Mouse (Mus musculus) CH12.LX (cell line): ENCODE results near the gene Pdgfra. TPM values are rescaled to one million over a fixed set of nuclear protein-coding genes. Genes with fewer than 3 reads are reported as not detected.
A peak's percentile ranks its signal among the peaks of the same experiment; 100 is the strongest.

Experiments
- DNase-seq: peaks from one replicate; pipeline ENCODE4 v3.0.0-alpha.2; 2013; ENCODE audit errors: extremely low read depth
- H3K27ac ChIP-seq: 2 replicates; pipeline ENCODE4 v1.5.1; 2012; ENCODE audit warnings: low read depth, mild to moderate bottlenecking, control low read depth, moderate library complexity; ENCODE audit not compliant: insufficient read depth
- H3K27me3 ChIP-seq: replicated peaks from 2 replicates; pipeline ENCODE3; 2012; ENCODE audit warnings: inconsistent platforms
- H3K36me3 ChIP-seq, 2 experiments: replicated peaks in 1 of 2; 2 replicates each; pipeline versions ENCODE3 to v1.6.1; 2012; ENCODE audit warnings: inconsistent platforms in 1 of 2, low read length in 1 of 2, mild to moderate bottlenecking in 1 of 2, mixed read lengths in 1 of 2, moderate library complexity in 1 of 2; ENCODE audit not compliant: control insufficient read depth in 1 of 2, insufficient read depth in 1 of 2
- H3K4me1 ChIP-seq, 2 experiments: 2 replicates each; pipeline ENCODE4 v1.6.1; 2012; ENCODE audit warnings: inconsistent platforms in 1 of 2, moderate library complexity in 1 of 2; ENCODE audit not compliant: insufficient read depth in 2 of 2, control insufficient read depth in 1 of 2
- H3K4me2 ChIP-seq: 2 replicates; pipeline ENCODE4 v1.6.1; 2012; ENCODE audit warnings: low read depth, mild to moderate bottlenecking, control low read depth; ENCODE audit not compliant: poor library complexity, insufficient read depth, severe bottlenecking
- H3K4me3 ChIP-seq, 3 experiments: fragments of 150-350 bp in 1 of 3; sonication (generic) in 1 of 3; replicated peaks in 1 of 3; 2 replicates each; pipeline versions ENCODE3 to v1.5.1; 2011 to 2012; ENCODE audit warnings: low read depth in 2 of 3, low read length in 2 of 3, mild to moderate bottlenecking in 2 of 3, moderate library complexity in 2 of 3, control low read depth in 1 of 3, improper control_type of control experiment in 1 of 3, inconsistent platforms in 1 of 3, mixed read lengths in 1 of 3; ENCODE audit not compliant: poor library complexity in 1 of 3
- H3K79me2 ChIP-seq: replicated peaks from 2 replicates; pipeline ENCODE4 v1.6.1; 2012; ENCODE audit warnings: mild to moderate bottlenecking, moderate library complexity; ENCODE audit not compliant: control insufficient read depth, poor library complexity, insufficient read depth, severe bottlenecking; ENCODE audit errors: extremely low read depth
- H3K9ac ChIP-seq: 2 replicates; pipeline ENCODE4 v1.6.1; 2012; ENCODE audit warnings: low read depth, mild to moderate bottlenecking, control low read depth, moderate library complexity; ENCODE audit not compliant: insufficient read depth
- H3K9me3 ChIP-seq: replicated peaks from 2 replicates; pipeline ENCODE3; 2012; ENCODE audit warnings: low read length, inconsistent platforms, mixed read lengths
- CTCF ChIP-seq, 2 experiments: IDR thresholded peaks in 1 of 2; conservative IDR thresholded peaks in 1 of 2; 2 replicates each; pipeline ENCODE4 v1.5.1; 2011 to 2012; ENCODE audit warnings: low read depth in 2 of 2, low read length in 2 of 2, improper control_type of control experiment in 1 of 2, inconsistent platforms in 1 of 2, mild to moderate bottlenecking in 1 of 2, moderate library complexity in 1 of 2
- E2F4 ChIP-seq: IDR thresholded peaks from 2 replicates; pipeline ENCODE4 v1.6.1; 2011; ENCODE audit warnings: low read depth, low read length, improper control_type of control experiment; ENCODE audit not compliant: insufficient replicate concordance
- JUND ChIP-seq: conservative IDR thresholded peaks from 2 replicates; pipeline ENCODE4 v1.6.1; 2011; ENCODE audit warnings: low read depth, low read length, improper control_type of control experiment
- KAT2A ChIP-seq: IDR thresholded peaks from 2 replicates; pipeline ENCODE4 v1.6.1; 2012; ENCODE audit warnings: low read length, improper control_type of control experiment, inconsistent platforms; ENCODE audit not compliant: insufficient replicate concordance
- POLR2A ChIP-seq: IDR thresholded peaks from 2 replicates; pipeline ENCODE4 v1.6.1; 2011; ENCODE audit warnings: low read depth, mild to moderate bottlenecking, improper control_type of control experiment, low read length
- SIN3A ChIP-seq: IDR thresholded peaks from 2 replicates; pipeline ENCODE4 v1.6.1; 2012; ENCODE audit warnings: low read length, improper control_type of control experiment, inconsistent platforms
- TCF12 ChIP-seq: IDR thresholded peaks from 2 replicates; pipeline ENCODE4 v1.6.1; 2014; ENCODE audit warnings: low read depth, mild to moderate bottlenecking, inconsistent platforms, low read length, improper control_type of control experiment
- dilution Hi-C: fragments of 300-500 bp; cut with MboI; formaldehyde crosslinking; loops from 2 replicates; pipeline ENCODE4 v1.14.3; 2020; ENCODE audit warnings: low sequenced_read_pairs; ENCODE audit not compliant: extremely low pct_unique_long_range_greater_than_20kb, extremely low pct_ligation_motif_present
- in situ Hi-C: fragments of 300-500 bp; cut with MboI; formaldehyde crosslinking; loops from 3 replicates; pipeline ENCODE4 v1.14.3; 2019; ENCODE audit warnings: low sequenced_read_pairs, low pct_ligation_motif_present, low pct_unique_long_range_greater_than_20kb, mixed read lengths
- polyA plus RNA-seq: library from polyadenylated mRNA; unstranded; fragments of >175 nt; gene quantifications from 2 replicates; pipeline ENCODE4 v1.2.1, GENCODE M21; 2012; ENCODE audit warnings: low read depth; ENCODE audit not compliant: insufficient read length
- total RNA-seq, 2 experiments: library from RNA; depleted of rRNA; stranded (reverse); fragments of 300-350 nt in 1 of 2; fragments of >200 nt in 1 of 2; gene quantifications; 2 replicates each; pipeline ENCODE4 v1.2.3; 2012 to 2014

The Pdgfra gene
- total and polyA plus RNA-seq, 3 experiments: 0.13 to 0.25 (median 0.13) TPM

DNA sequence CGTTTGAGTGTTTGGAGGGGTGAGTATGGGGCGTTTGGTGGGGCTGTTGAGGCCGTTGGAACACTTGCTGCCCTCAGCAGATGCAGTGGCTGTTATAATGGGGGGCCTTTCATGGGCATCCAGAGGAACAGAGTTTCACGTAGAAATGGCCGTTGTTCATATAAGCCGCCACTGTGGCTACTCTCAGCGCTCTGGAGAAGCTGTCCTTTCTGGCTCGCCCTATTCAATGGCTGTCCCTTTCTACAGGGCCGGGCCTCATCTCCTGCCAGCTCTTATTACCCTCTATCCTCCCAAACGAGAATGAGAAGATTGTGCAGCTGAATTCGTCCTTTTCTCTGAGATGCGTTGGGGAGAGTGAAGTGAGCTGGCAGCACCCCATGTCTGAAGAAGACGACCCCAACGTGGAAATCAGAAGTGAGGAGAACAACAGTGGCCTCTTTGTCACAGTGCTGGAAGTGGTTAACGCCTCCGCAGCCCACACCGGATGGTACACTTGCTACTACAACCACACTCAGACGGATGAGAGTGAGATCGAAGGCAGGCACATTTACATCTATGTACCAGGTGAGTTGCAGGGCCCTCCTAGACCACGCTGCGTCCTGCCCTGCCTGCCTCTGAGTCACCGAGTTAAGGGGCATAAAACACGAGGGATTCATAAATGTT is 11.3 kb downstream of the Pdgfra start:
- in situ Hi-C loops: loop anchor here (25.0 kb wide), 2 partner anchors 526 to 726 kb away; no protein-coding TSS in a partner anchor
- no peaks in the 10 kb centered on the region for H3K36me3 ChIP-seq
- H3K4me2 ChIP-seq: no peak overlapping the region
- DNase-seq: no peak
- no peaks in the 10 kb centered on the region for H3K9me3 ChIP-seq
- no peak for TF ChIP-seq JUND
- H3K9ac ChIP-seq: no peak overlapping the region
- no peaks in the 10 kb centered on the region for H3K79me2 ChIP-seq
- H3K27me3 ChIP-seq: no peaks in the 10 kb centered on the region
- dilution Hi-C loops: no loop called here
- H3K27ac ChIP-seq: no peak overlapping the region
- peaks cover 0 to 5% of the 10 kb centered on the region in 2 experiments; a peak in 1 of 4 replicates for H3K4me1 ChIP-seq
- no peak overlapping the region for H3K4me3 ChIP-seq

- peak; percentile 29 for DNase-seq
- in situ Hi-C loops: loop anchor here (25.0 kb wide), 2 partner anchors 527 to 727 kb away; no protein-coding TSS in a partner anchor
- TF ChIP-seq CTCF (conservative IDR thresholded peaks at IDR 0.05 in 1 of 2, IDR thresholded peaks at IDR 0.05 in 1 of 2; ENCODE audit: low read depth in 2 of 2, low read length in 2 of 2) (peak; percentile 14 to 26; a peak in 3 of 4 replicates), E2F4 (no peak)
- TF ChIP-seq, all 38 proteins: peak for 1
- dilution Hi-C loops: no loop called here
- Histone ChIP-seq H3K36me3 (no peaks in the 10 kb centered on the region), H3K9me3 (no peaks in the 10 kb centered on the region), H3K27ac (no peak overlapping the region), H3K4me3 (no peak overlapping the region), H3K4me2 (no peak overlapping the region), H3K4me1 (no peaks in the 10 kb centered on the region), H3K9ac (no peak overlapping the region), H3K79me2 (no peaks in the 10 kb centered on the region), H3K27me3 (no peaks in the 10 kb centered on the region)
Observed at GRCm38 (mm10) chr5:75164688-75165087, 12.6 kb downstream of the Pdgfra start.

DNA sequence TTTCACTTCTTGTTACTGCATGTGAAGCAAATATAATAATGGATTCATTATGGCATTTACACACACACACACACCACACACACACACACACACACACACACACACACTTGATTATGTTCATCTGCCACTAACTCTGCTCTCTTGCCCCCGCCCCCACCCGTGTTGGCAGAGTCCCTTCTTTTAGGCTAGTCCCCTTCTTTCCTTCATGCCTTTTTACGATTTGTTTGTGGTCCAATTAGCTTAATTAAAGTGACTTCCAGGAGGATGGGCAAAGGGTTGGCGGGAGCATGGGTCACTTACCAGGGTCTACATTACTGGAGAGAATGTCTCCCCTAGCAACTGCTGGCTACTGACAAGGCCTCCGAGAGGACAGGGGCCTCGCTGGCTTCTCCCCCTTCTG is 17.7 kb downstream of the Pdgfra start:
- H3K79me2 ChIP-seq: no peaks in the 10 kb centered on the region
- DNase-seq: no peak
- no peak overlapping the region for H3K4me3 ChIP-seq
- no peak overlapping the region for H3K27ac ChIP-seq
- no peaks in the 10 kb centered on the region for H3K9me3 ChIP-seq
- in situ Hi-C loops (loop anchor here (25.0 kb wide), 2 partner anchors 533 to 733 kb away; no protein-coding TSS in a partner anchor), dilution Hi-C loops (no loop called here)
- no peaks in the 10 kb centered on the region for H3K4me1 ChIP-seq
- no peaks in the 10 kb centered on the region for H3K27me3 ChIP-seq
- no peak overlapping the region for H3K4me2 ChIP-seq
- H3K36me3 ChIP-seq: no peaks in the 10 kb centered on the region
- no peak for TF ChIP-seq KAT2A
- TF ChIP-seq SIN3A: no peak
- no peak for TF ChIP-seq POLR2A
- TF ChIP-seq TCF12: no peak
- no peak for TF ChIP-seq E2F4
- H3K9ac ChIP-seq: no peak overlapping the region
